Mouse (Mus musculus) adrenal gland, adult (tissue): ENCODE data around the gene Ccdc137.
"Not testable (repeated sequence)": the region's sequence is repeated elsewhere in the genome, so short reads cannot be mapped to it uniquely, and the experiment has no call there.

Source experiments
- DNase-seq, 2 experiments: peaks; one replicate each; pipeline ENCODE4 v3.0.0; 2022 to 2023; ENCODE audit warnings: low spot score in 1 of 2; ENCODE audit not compliant: inconsistent age in 2 of 2

The Ccdc137 gene

DNA sequence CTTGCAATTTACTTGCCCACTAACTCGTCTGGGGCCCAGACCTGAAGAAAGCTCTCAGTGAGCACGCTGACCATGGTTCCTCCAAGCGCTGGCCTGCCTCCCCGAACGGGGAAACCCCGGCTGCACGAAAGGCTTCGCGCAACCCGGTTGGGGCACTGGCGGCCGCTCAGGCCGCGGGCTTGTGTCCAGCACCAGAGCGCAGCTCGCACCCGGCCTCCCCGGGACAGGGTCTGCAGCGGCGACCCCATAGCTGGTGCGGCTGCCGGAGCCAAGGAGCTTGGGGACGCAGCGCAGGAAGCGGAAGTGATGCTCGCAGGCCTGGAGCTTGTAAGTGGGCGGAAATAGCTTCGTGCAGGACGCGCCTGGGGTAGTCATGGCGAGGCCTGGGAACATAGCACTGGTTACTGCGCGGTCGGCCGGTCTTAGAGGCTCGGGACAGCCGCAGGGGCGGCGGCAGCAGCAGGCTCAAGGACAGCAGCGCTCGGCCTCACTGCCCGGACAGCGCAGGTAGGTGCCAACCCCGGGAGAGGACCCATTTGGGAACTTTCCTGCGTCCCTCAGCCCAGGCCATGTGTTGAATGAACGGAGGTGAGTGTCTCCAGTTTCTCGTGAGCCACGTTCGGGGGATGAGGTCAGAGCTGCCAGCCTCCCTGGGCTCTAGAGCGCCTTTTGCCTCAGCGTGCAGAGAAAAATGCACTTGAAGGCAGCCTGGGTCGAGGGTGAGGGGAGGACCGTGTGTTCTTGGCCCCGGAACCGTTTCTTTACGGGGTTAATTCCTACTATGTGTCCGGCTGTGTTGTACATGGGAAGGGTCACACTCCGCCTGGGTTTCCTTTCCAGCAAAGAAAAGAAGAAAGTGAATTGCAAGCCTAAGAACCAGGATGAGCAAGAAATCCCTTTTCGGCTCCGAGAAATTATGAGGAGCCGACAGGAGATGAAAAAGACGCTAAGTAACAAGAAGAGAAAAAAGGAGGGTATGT lies at the start of gene Ccdc137, which contains the start of gene Oxld1:
TSS of gene Ccdc137 (plus strand) at position 344 of the 980 bp plus-strand sequence.
TSS of gene Oxld1 (minus strand) at position 297 of the 980 bp plus-strand sequence.
- peak; percentile 81 to 94 for DNase-seq

DNA sequence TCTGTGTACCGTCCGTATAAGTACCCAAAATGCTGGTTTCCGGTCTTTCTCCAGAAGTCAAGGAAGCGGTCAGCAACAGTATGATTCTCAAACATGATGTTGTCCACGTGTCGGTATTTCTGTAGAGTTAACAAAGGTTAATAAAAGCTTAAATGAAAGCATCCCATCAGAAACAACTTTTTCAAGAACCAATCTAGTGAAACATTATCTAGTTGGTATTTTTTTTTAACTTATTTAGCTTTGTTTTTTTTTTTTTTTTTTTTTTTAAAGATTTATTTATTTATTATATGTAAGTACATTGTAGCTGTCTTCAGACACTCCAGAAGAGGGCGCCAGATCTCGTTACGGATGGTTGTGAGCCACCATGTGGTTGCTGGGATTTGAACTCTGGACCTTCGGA lies 44.3 kb upstream of the Ccdc137 start:
- not testable (repeated sequence) for DNase-seq

- no peak for DNase-seq
Measured at GRCm38 (mm10) chr11:120417852-120418251, 40.1 kb upstream of the Ccdc137 start.

- DNase-seq = peak; percentile 52 to 65
Measured at GRCm38 (mm10) chr11:120418592-120418991, 39.3 kb upstream of the Ccdc137 start.

DNA sequence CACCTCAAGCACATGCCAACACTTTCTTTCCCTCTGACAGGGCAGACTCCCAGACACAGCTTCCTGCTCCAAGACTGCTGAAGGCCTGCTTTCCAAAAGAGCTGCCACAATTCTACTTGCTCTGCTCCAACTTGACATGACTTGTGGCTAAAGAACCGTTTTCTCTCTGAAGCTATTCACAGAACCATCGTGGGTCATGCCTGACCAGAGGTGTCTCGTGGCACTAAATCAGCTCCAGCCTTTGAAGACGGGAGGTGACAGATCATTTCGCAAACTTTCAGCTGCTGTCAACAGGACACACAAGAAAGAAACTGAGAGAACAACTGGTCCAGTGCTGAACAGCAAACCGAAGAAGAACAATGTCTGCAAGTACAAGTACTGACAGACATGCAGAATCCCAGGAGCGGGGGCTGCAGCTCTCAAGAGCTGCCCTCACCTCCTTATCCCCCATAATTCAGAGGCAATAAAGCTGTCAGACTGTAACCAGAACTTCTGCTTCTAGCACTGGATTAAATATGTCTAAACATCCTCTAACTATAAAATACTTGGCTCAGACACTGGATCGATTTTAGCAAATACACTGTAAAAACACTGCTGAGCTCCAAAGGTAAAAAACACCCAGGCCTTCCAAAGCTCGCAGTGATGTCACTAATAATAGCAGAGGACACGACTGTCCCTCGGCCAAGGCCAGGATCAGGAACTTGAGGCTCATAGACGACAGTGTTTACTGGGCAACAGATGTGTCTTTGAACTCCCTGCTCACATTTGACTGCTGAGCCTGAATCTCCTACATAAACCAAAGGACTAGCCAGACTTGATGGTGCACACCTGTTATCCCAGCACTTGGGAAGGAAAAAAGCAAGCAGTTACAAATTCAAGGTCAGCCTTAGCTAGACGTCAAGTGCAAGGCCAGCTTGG lies 35.0 kb upstream of the Ccdc137 start:
- DNase-seq = peak; percentile 68 to 81

- peak; percentile 72 to 90 for DNase-seq
Measured at GRCm38 (mm10) chr11:120423569-120424295, 34.2 kb upstream of the Ccdc137 start.

- DNase-seq = peak in 1 of 2 experiments; percentile 18
Measured at GRCm38 (mm10) chr11:120426727-120427126, 31.2 kb upstream of the Ccdc137 start.

- DNase-seq = peak; percentile 88 to 97
Measured at GRCm38 (mm10) chr11:120437152-120437856, 20.6 kb upstream of the Ccdc137 start, which contains the start of gene Nploc4. Gene Nploc4, minus strand, starts transcription at chr11:120437708.

DNA sequence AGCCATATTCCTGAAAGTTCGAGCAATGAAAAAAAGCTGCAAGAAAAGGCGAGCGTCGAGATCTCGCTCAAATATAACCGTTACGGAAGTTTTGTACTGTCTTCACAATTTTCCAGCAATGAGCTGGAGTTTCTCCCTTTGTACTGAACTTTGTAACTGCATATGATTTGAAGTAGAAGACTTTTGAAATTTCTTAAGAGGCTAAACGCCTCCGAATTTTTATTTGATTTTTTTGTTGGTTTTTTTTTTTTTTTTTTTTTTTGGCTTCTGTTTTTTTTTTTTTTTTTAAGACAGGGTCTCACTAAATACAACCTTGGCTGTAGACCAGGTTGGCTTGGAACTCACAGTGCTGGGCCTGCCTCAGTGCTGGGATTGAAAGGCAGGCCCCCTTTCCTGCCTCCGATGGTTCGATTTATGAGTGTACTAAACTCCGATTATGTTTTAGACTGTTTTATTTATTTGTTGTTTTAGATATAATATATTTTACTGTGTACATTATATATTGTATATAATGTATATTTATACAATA lies 20.0 kb upstream of the Ccdc137 start:
- DNase-seq = no peak

- no peak for DNase-seq
Measured at GRCm38 (mm10) chr11:120442344-120442743, 15.6 kb upstream of the Ccdc137 start, which contains the start of gene Tspan10. Gene Tspan10, plus strand, starts transcription at chr11:120442644.

- DNase-seq = no peak
Measured at GRCm38 (mm10) chr11:120442765-120443280, 15.1 kb upstream of the Ccdc137 start.

DNA sequence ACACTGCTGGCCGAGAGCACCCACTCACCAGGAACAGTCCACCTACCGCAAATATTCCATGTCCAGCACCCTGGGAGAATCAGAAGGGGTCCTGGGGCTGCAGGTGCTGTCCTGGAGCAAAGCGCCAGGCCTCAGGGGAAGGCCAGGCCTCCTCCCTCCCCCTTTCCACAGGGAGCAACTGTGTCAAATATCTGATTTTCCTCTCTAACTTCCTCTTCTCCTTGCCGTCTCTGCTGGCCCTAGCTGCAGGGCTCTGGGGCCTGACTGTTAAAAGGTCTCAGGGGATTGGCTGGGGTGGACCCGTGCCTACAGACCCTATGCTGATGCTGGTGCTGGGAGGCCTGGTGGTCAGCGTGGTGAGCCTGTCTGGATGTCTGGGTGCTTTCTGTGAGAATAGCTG lies 13.8 kb upstream of the Ccdc137 start:
- DNase-seq = no peak

- no peak for DNase-seq
Measured at GRCm38 (mm10) chr11:120445475-120445874, 12.4 kb upstream of the Ccdc137 start.

- DNase-seq = no peak
Measured at GRCm38 (mm10) chr11:120447179-120447578, 10.7 kb upstream of the Ccdc137 start.

GRCm38 (mm10) chr11:120452246-120452645 lies 5.7 kb upstream of the Ccdc137 start:
- no peak for DNase-seq

- DNase-seq = no peak
Measured at GRCm38 (mm10) chr11:120453306-120453705, 4.6 kb upstream of the Ccdc137 start, which contains the start of gene Pde6g. Gene Pde6g, minus strand, starts transcription at chr11:120453500.

DNA sequence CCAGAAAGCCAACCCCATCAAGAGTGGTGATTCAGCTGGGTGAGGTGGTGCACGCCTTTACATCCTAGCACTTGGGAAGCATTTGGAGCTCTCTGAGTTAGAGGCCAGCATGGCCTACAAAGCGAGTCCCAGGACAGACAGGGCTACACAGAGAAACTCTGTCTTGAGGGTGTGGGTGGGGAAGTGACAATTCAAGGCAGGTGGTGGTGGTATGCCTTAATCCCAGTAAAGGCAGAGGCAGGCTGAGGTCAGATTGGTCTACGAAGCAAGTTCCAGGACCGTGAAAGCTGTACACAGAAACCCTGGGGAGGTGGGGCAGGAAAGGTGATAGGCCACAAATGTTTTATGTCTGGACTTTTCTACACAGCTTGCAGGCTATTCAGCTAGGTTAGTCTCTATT lies 3.0 kb upstream of the Ccdc137 start:
- DNase-seq = no peak

DNA sequence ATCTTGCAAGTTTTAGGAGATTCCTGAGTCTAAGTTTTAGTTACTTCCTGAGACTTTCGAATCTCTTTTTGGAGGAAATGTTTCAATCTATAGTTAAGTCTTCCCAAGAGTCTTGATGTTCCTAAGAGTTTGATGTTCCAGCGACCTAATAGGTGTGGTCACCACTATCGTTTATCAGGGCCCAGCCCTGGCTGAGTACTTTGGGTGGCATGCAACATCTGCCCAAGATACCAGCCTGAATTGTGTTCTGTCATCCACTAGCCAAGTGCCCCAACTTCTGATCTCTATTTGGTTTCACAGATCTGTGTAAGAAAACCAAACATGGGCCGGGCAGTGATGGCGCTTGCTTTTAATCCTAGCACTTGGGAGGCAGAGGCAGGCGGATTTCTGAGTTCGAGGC lies 2.5 kb upstream of the Ccdc137 start:
- DNase-seq = no peak

GRCm38 (mm10) chr11:120457370-120457769 lies 545 bp upstream of the Ccdc137 start:
- DNase-seq = no peak
